Mouse (Mus musculus) c-Kit-positive CD71-negative TER-119-negative erythroid progenitor cells, embryonic 14.5 days (primary cell): ENCODE results near the gene Pitpnm3.

Source experiments
- DNase-seq: peaks from one replicate; pipeline ENCODE4 v3.0.0-alpha.2; 2013; ENCODE audit warnings: low read depth

The Pitpnm3 gene

DNA sequence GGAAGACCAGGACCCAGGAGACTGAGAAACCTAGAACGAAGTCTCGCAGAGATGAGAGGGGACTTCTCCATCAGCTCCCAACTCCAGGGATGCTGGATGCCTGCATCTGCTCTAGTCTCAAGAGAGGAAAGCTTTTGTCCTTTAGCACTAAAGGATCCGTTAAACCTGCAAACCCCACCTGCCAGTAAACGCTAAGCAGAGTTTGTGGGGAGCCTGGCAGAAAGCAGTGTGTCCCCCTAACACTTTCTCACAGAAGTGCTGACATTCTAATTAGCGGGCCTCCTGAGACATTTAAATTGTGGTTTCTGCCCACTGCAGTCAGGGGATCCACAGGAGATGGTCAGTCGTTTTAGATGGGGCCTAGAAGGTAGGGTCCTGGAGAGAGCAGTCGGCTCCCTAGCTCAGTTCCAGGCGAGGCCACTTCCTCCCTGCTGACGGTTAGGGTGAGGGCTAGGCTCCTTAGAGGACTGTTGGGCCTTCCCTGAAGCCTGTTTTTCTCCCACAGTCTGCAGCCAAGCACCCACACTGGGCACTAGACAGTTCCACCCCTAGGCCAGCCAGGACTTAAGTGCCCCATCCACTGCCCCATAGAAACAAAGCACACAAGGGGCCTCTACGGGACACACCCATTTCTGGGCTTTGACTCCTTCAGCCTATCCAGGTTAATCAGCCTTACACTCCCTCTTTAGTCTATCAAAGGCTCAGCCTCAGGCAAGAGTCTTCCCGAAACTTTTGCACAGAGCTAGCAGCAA is 829 bp upstream of the Pitpnm3 start:
- DNase-seq = no peak

DNA sequence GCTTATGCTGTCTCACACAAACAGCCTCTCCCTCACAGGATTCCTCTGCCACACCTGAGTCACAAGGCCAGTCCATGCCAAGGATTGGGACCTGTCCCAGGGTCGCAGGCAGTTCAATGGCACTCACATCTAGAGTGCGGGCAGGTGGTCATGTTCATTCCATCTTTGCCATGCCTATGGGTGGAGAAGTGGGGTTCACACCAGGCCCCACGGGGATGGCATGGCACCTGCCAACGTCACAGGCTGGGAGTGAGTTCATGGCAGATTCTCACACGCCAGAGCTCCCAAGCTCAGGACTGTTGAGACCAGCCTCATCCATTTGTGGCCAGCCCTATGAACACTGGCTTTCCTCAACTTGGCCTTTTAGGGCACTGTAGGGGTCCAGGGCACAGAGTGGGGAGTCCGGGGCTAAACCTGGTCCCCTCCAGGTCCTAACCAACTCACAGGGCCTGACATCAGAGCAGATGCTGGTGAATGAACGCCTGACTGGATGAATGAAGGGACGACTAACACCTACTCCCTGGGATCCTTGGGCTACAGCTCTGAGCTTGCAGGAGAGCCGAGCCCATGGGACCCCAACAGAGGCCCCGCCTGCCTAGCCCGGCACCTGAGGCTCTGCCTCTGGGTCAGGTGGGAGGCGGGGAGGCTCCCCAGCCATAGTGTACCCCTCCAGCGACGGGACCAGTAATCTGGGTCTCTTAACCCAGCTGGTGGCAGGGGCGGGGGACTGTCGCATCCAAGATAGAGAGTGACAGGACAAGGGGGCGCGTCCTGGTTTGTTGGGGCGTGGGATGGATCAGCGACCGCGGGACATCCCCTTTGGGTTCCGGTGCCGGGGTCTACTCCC is 819 bp downstream of the Pitpnm3 start:
- no peak for DNase-seq

DNA sequence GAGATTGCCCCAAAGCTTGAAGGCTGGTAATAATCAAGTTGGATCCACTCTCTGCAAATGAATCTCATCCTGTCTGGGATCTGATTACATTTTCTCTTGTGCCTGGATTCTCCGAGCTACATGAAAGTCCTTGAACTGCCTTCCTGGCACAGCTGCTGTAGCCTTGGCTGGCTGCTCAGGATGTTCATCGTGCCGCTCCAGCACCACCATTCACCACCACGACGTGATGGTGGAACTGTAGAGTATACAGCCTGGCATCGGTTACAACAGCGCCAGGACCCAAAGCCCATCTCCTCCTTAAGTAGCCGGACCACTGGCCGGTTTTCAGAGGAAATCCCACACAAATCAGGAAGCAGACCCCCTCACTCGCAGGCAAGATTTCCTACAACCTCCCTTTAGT is 2.5 kb downstream of the Pitpnm3 start:
- DNase-seq = no peak

DNA sequence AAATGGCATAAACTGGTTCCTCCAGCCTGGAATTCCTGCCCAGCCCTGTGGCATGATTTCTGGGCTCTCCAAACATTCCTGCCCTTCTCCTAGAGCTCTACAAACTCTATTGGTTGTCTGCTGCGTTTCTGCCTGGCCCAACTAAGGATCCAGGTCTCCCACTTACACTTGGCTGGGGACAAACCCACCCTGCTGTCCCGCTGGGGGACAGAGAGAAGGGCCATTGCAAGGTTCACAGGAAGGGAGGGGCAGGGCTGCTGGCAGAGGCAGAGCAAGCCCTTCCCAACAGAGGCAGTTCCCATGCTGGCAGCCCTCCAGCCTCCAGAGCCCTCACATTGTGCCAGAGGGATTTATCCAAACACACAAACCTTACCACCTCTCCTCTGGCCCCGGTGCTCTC is 3.3 kb downstream of the Pitpnm3 start:
- no peak for DNase-seq

DNA sequence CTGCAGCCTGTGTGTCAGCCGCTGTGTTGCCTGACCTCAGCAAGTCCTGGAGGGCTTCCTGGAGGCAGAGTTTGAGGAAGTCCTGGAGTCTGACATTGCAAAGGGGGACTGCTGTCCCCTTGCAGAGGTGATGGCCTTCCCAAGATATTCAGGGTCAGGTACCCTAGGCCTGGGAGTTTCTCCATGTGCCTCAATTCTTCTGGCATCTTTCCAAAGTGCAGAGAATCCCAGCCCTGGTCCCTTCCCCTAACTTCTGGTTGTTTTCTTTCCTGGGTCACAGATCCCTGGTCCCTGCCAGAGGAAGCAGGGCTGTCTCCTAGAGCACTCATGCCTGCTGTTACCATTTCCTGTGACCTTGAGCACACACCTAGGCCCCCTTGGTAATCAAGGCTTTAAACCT is 3.9 kb downstream of the Pitpnm3 start:
- no peak for DNase-seq

DNA sequence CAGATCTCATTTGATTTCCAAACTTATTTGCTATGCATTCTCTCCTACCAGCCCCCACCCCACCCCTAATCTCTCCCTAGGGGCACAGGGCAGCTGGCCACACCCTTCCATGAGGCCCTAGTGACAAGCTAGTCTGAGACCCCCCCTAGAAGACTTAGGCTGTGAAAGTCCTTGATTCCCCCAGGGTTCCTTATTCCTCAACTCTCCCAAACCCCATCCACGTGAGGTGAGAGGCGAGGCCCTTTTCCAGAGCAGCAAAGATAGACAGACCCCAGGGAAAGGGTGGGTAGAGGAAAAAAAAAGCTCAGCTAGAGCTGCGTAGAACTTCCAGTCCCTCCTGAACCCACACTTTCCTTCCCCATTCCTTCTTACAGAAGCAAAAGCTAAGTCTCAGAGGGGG is 4.7 kb downstream of the Pitpnm3 start:
- DNase-seq = no peak

DNA sequence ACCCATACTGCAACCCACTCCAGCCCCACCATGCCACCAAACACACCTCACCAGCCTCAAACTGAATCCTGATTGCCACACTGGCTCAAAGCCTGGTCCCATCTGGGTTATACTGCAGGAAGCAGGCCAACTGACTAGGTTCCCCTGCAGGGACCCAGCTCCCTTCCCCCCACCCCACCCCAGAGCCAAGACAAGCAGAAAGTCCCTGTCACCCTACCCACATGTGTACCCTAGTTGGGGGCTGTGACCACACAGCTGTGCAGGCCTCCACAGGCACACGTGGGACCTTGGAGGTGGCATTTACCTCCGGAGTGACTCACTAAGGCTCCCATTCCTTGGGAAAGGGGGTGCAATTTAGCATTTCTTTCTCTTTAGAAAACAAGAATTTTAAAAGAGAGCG is 5.1 kb downstream of the Pitpnm3 start:
- DNase-seq = no peak

DNA sequence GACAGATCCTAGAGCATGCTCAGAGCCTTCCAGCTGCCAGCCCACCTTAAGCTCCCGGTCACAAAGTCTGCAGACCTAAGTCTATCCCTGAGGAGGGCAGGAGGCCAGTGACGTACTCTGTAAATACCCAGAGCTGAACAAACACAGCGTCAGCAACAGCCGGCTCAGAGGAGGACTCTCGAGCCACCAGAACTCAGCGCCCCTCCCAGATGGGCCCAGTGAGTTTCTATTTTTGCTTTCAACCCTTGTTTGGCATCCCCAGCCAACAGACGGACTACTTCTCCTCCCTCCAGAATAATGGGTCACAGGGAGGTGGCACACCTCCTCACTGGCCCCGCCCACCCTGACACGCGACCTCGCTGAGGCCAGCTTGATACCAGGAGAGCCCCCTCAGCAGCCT is 5.6 kb downstream of the Pitpnm3 start:
- no peak for DNase-seq

DNA sequence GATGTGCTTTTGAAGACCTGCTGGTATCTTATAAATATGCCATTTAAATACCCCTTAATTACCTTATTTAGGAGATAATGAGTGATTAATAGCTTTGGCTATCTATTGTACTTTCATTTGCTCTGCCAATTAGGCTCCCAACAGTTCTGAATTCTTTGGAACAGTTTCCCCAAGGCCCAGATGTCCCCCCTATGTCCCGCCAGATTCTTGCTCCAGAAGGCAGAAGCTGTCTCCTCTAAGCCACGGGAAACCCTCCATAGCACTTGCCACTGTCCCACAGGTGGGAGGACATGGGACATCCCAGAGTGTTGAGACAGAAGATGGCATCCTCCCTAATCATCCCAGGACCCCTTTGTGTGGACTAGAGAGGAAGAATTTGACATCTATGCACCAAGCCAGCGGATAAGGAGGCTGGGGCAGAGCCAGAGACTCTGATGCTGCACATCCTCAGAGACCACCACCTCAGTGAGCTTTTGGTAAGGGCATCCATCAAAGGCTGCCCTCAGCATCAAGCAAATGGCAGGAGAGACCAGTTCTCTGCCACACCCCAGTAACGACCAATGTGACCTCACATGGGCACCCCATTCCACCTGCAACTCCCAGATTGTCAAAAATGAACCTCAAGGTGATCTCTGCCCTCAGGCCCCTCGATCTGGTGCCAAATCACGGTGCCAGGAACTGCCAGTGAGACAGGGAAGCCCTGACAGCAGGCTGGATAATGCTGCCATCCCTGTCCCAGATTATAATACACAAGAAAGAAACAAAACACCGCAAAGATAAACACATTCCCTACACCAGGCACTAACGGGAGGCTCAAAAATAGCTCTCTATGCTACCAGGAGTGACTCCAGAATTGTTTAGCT is 6.3 kb downstream of the Pitpnm3 start:
- DNase-seq = no peak

DNA sequence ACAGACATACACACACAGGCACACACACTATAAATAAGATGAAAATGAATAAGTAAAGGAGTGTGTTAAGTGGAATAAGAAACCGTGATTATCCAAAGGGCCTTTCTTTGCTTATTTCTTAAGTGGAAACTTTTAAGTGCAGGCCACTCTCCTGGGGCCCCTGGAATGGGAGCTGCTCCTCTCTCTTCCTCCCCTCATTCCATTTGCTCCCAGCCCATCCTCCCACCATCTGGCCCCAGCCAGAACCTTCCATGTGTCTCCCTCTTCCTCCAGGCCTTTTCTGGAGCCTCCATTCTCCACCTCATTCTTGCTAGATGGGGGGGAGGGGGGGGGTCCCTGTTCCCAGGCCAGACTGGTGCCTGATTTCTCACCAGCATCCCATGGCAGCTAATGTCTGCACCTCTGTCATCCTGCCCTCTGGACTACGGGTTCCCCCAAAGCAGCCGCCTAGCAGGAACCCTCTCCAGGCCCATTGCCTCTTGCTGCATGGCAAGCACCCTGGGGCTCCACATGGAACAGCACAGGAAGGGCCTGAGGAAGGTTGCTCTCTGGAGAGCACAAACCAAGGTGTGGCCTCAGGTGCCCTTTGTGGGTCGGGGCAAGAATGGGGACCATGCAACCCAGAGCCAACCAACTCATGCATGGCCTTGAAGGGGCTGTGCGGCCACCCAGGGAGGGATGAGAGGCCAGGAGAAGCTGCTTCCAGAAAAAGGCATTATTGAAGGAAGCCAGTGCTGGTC is 8.0 kb downstream of the Pitpnm3 start:
- DNase-seq = no peak

DNA sequence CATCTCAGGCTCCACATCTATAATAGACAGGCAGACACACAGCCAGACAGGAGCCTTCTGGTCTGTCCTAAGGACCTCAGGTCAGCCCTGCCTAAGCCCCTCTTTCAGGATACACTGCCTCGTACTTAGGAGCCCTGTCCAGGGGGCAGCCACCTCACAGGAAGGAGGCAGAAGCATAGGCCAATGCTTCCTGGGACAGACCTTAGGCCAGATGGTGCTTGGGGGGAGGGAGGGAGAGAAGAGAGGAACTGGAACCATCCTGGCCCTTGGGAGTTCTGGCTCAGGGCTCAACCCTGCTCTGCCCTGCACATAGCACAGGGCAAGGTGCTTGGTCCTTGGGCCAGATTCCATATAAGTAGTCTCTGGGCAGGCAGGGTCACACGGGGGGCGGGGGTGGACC is 9.8 kb downstream of the Pitpnm3 start:
- no peak for DNase-seq

DNA sequence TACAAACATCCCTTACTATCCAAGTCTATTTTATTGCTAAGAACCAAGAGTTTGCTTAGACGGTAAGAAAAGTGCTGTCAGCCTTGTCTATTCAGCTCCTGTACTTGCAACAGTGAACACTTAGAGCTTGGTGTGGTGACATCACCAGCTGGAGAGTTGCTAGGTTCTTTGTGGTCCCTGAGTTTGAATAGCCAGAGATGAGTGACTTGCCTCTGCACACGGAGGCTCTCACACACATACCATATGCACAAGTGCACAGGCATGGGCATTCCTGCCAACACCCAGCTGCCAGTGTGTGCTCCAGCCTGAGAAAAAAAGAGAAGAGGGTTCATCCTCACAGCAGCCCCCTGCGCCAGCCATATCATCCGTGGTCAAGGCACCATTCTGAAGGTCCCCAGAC is 12.0 kb downstream of the Pitpnm3 start:
- no peak for DNase-seq

DNA sequence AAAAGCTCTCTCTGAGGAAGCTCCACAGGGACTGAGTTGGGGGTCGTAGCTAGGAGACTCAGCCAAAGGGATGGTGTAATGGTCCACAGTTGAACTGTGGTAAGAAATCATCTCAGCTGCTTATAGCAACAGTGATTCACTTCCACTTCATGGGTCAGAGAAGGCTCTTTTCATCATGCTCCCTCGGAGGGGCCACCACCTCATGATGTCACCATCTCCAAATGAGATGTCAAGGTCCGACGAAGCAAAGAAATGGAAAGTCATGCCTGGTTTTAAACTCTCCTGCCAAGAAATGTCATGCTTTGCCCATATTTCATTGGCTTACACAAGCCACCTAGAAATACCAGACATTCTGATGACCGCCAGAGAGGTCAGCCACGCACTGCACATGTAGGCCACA is 15.2 kb downstream of the Pitpnm3 start:
- no peak for DNase-seq

DNA sequence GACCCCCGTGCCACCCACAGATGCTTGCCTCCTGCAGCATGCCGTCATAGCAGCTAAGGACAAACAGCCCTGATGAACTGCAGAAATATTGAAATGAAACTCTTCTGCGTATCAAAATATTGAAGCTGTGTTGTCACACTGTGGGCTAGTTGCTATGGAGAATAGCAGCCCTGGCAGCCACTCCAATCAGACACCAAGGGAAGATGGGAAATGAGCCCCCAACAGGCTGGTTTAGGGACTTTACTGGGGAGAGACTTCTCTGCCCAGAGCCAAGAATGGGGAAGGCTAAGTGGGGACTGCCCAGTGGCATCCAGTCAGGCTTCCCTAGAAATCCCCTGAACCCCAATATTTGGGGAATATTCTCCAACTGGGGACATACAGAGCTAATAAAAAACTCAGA is 16.9 kb downstream of the Pitpnm3 start:
- no peak for DNase-seq

DNA sequence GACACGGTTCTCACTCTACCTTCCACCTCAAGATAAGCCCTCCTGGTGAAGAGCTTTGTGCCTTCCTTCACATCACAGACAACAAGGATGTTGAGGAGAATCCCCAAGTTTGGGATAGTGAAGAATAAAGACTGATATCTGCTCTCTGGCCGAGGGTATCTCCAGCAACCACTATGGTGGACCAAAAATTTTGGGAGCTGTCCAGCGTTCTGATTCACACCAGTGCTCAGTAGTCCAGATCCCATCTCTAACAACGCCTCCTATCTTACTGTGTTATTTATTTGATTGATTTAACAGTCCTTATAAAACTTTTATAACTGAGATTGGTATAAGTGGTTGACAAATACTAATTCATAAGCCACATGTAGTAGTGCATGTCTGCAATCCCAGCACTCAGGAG is 22.3 kb downstream of the Pitpnm3 start:
- no peak for DNase-seq

DNA sequence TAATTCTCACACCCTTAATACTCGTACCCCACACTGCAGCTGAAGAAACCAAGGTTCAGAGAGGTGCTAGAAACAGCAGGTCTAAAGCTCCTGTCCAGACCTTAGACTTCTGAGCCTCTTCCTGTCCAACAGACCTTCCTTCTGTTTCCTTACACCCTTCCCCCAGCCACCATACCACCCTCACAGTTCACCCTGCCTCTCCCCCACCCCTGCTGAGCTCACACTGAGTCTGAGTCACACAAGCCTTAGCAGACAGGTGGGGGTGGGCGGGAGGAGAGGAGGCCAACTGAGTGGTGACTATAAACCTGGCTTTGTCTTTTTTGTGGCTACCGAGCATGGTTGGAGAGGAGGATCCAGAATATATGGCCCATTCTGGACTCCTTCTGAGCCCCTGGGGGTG is 24.9 kb downstream of the Pitpnm3 start:
- no peak for DNase-seq

DNA sequence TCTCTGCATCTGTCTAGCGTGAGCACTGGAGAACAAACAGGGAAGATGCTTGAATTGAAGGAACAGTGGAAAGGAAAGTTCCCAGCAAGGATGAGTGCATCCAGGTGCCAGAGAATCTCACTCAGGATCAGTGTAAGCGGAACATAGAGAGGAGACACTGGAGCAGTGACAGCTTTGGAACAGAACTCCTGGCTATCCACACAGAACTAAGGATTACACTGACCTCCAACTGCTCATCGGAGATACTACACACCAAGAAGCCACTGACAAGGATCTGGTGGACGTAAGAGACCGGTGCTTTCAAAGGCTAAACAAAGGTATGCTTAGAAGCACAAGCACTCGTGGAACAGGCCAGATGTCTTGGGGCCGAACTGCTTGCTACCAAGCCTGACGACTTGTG is 31.4 kb downstream of the Pitpnm3 start:
- DNase-seq = no peak

DNA sequence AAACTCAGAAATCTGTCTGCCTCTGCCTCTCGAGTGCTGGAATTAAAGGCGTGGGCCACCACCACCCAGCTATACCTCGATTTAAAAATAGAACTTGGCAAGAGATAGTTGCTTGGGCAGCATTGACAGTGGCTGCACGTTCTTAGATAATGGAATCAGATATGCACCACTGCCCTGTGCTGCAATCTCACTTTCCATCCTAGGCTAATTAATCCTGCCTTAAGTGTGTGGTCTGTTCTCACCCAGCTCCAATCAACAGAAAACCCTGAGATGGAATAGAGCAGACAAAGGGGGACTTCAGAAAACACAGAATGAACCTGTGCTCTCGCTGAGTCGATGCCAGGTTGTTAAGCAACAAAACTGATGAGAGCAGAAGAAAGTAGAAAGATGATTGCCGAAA is 32.0 kb downstream of the Pitpnm3 start:
- no peak for DNase-seq

DNA sequence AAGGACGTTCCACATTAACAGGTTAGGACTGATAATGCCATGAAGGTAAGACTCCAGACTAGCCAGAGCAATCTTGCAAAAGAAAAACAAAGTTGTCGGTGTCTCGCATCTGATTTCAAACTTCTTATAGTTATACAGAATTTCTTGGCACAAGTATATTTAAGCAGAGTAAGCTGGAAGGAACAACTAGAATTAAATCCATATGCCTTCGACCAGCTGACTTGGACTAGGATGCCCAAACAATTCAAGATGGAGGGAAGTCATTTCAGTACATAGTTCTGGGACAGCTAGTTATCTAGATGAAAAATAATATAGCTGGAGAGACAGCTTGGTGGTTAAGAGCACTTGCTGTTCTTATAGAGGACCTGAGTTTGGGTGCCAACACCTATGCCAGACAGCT is 34.6 kb downstream of the Pitpnm3 start:
- no peak for DNase-seq

DNA sequence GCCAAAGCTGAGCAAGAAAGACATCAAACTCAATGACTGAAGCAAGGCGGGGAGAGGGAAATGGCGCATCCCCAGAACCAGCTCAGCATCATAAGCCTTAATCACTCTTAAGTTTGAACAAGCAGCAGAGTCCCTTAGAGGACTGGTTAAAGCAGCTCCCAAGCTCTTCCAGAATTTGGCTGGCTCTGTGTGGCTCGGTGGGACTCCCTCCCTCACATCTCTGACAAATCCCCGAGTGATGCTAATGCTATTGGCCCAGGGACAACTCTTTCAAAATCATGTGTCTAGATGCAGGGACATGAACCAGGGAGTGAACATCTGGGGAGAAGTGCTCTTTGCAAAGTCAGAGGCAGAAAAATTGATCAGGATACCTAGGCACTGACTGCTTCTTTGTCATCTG is 36.4 kb downstream of the Pitpnm3 start:
- no peak for DNase-seq

DNA sequence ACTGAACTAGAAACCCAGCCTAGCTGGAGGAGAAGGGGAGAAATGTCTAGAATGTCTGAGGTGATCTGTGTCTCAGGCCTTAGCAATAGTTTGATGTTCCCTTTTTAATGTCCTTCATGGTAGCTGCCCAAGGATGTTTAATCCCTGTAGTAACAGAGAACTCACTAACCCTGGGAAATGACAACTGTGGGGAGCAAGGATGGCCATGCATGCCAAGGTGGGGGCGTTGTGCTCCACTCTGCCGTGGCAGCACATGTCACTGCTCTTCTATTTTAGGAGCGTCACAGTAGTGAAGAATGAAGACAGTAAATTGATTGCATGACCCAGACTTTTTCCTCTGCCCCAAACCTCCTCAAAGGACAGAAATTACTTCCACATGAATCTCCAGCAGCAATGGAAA is 37.6 kb downstream of the Pitpnm3 start:
- no peak for DNase-seq

DNA sequence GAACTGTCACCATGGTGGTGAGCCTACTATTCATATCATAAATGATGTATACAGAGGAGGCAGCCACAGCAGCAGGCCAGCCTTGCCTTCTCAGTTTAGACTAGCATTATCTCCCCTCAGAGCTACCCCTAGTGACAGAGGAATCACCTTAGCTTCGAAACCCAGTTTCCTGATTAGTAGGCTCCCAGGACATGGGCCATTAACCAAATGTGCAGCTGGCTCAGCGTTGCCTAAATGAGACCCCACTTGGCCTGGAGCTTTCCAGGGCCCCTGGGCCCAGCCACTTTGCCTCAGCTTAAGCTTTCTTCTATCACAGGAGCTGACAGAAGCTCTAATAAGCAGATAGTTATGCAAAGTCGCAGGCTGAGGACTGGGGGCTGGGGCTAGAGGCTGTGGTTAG is 39.6 kb downstream of the Pitpnm3 start:
- no peak for DNase-seq
